Mouse (Mus musculus) brain, embryonic 14.5 days (tissue): ENCODE data around the gene Wdr20.

ENCODE experiments used
- CTCF ChIP-seq: fragments of 200-500 bp; IDR thresholded peaks from 2 replicates; pipeline ENCODE4 v1.5.1; 2012; ENCODE audit warnings: inconsistent platforms, mild to moderate bottlenecking, moderate library complexity, borderline replicate concordance; ENCODE audit not compliant: insufficient read depth, insufficient read length; ENCODE audit errors: extremely low read depth
- POLR2A ChIP-seq: fragments of 200-500 bp; IDR thresholded peaks from 2 replicates; pipeline ENCODE4 v1.6.1; 2012; ENCODE audit warnings: mild to moderate bottlenecking, inconsistent platforms, borderline replicate concordance; ENCODE audit not compliant: poor library complexity, insufficient read depth, insufficient read length, severe bottlenecking; ENCODE audit errors: extremely low read depth

GRCm38 (mm10) chr12:110771961-110772360 lies 34.2 kb downstream of the Wdr20 start:
- TF ChIP-seq CTCF (no peak), POLR2A (no peak)
